Mouse (Mus musculus): ENCODE results near the gene Nptx2. TPM values are rescaled to one million over a fixed set of nuclear protein-coding genes. Genes with fewer than 3 reads are reported as not detected.

Gene Nptx2
- polyA plus RNA-seq, 1 experiment = 5.3 TPM

DNA sequence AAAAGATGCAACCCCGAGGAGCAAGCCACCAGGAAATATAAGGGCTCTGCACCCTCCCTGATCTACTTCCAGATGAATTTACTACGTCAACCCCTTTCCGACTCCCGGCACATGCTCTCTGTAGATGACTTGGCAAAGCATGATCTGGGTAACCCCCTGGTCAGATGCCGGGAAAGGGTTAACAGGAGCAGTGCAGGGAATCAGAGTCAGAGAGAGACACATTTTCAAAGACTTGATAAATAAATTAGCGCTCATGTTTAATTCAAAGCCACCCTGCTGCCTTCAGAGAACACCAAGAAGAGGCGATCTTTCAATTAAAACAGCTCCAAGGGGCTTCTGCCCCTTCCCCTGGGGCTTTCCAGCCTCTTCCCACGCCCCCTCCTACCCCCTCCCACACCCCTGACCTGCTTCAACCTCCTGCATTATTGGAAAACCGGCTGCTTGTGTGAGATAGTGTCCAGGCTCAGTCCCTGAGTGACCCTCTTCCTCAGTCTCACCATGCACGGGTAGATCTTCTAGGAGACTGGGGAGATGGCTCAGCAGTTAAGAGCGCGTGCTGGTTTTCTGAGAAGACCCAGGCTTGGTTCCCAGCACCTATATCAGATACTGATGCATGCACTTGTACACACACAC, 45.7 kb downstream of the Nptx2 start:
- 15% methylated on average over 12 of the region's 12 CpGs for WGBS
- Histone ChIP-seq H3K27me3 (ENCODE audit: control insufficient read depth, insufficient read depth, low read length) (no peaks in the 10 kb centered on the region), H3K4me3 (replicated peaks; ENCODE audit: insufficient read depth, low read depth, low read length) (no peak overlapping the region), H3K27ac (ENCODE audit: insufficient read depth, low read length) (no peak overlapping the region), H3K4me1 (ENCODE audit: control insufficient read depth, insufficient read depth, low read length) (no peaks in the 10 kb centered on the region)
- no peak for TF ChIP-seq CTCF (IDR thresholded peaks at IDR 0.05; ENCODE audit: borderline replicate concordance, insufficient read depth, low read depth, low read length)
- TF ChIP-seq POLR2A (IDR thresholded peaks at IDR 0.05; ENCODE audit: borderline replicate concordance, insufficient read depth, low read length) = no peak
- no peak for DNase-seq

DNA sequence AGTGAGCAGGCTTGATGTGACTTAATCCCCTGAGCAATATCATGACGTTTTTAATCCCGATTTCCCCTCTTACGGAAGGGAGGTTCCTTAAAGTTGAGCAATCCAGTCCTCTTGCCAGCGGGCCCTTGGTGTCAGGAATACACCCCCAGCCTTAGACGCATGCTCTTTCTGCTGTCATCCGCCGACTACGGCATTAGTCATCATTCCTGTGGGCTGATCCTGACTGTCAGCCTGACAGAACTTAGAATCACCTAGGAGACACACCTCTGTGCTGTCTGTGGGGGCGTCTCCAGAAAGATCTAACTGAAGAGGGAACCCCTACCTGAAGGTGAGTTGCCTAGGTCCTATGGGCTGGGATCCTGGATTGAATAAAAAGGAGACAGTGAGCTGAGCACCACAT, 49.1 kb downstream of the Nptx2 start:
- WGBS = 90% methylated on average over 9 of the region's 9 CpGs
- H3K27me3 ChIP-seq (ENCODE audit: control insufficient read depth, insufficient read depth, low read length) = no peaks in the 10 kb centered on the region
- no peaks in the 10 kb centered on the region for H3K4me1 ChIP-seq (ENCODE audit: control insufficient read depth, insufficient read depth, low read length)
- no peak overlapping the region for H3K4me3 ChIP-seq (replicated peaks; ENCODE audit: insufficient read depth, low read depth, low read length)
- no peak for DNase-seq
- H3K27ac ChIP-seq (ENCODE audit: insufficient read depth, low read length) = no peak overlapping the region
- no peak for TF ChIP-seq POLR2A (IDR thresholded peaks at IDR 0.05; ENCODE audit: borderline replicate concordance, insufficient read depth, low read length)

Other genes with a start within 250 kb of the Nptx2 start
- 0.34 and 1.0 TPM in 2 replicates for gene Baiap2l1, start 187.8 kb upstream of the Nptx2 start, polyA plus RNA-seq (2012; rRNA removed)
- 159 and 178 TPM in 2 replicates for gene Tmem130, start 215.9 kb downstream of the Nptx2 start, polyA plus RNA-seq (2012; rRNA removed)
- 128 and 130 TPM in 2 replicates for gene Trrap, start 221.8 kb downstream of the Nptx2 start, polyA plus RNA-seq (2012; rRNA removed)